Mouse (Mus musculus) MEL-GATA-1-ER (cell line): Measurements from ENCODE around the gene Gm20388.

ENCODE experiments used
- DNase-seq: peaks from one replicate; pipeline ENCODE4 v3.0.0-alpha.2; 2012; ENCODE audit warnings: low read depth; ENCODE audit errors: extremely low read depth

Gm20388 gene

GRCm38 (mm10) chr8:122697586-122697985, 2786.9 kb downstream of the Gm20388 start:
- no peak for DNase-seq

GRCm38 (mm10) chr8:122698254-122698768, 2787.7 kb downstream of the Gm20388 start:
- no peak for DNase-seq

- peak; percentile 97 for DNase-seq
Measured at GRCm38 (mm10) chr8:122699005-122699492, 2788.4 kb downstream of the Gm20388 start, which contains the start of gene Cbfa2t3. Gene Cbfa2t3, minus strand, starts transcription at chr8:122699109.

DNA sequence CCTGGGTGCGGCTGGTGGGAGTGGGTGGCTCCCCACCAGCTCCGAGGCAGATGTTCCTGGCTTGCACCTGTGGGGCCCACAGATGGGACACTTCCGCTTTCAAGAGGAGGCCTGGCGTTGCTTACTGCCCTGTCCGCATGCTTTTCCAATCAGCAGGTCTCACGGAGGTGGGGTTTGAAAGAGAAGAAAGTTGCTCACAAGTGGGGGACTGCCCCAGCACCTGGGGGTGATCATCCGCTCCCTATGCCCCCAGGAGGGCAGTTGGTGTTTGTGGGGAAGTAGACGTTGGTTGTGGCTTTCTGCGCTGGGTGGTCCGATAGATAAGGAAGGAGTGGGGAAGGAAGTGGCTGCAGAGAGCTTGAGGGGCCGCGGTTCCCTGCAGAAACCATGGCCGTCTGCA, 2790.0 kb downstream of the Gm20388 start:
- peak; percentile 100 for DNase-seq

GRCm38 (mm10) chr8:122701441-122702185, 2791.0 kb downstream of the Gm20388 start:
- no peak for DNase-seq

GRCm38 (mm10) chr8:122702301-122702941, 2791.8 kb downstream of the Gm20388 start:
- no peak for DNase-seq

DNA sequence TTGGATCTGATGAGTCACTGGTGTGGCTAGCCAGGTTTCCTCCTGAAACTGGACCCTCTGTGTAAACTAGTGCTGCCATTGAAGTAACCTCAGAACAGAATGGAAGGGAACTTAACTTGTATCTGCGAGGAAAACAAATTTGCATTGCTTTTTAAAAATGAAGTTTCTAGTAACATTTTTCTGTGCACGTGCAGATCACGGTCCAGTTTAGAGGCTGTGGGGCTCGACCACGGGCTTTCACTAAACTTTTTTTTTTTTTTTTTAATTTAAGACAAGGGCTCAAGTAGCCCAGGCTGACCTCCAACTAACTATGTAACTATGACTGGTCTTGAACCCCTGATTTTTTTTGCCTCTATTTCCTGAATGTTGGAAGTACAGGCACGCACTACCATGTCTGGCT, 2792.3 kb downstream of the Gm20388 start:
- no peak for DNase-seq

GRCm38 (mm10) chr8:122704612-122705011, 2794.0 kb downstream of the Gm20388 start:
- no peak for DNase-seq

- no peak for DNase-seq
Measured at GRCm38 (mm10) chr8:122705901-122706561, 2795.4 kb downstream of the Gm20388 start.

DNA sequence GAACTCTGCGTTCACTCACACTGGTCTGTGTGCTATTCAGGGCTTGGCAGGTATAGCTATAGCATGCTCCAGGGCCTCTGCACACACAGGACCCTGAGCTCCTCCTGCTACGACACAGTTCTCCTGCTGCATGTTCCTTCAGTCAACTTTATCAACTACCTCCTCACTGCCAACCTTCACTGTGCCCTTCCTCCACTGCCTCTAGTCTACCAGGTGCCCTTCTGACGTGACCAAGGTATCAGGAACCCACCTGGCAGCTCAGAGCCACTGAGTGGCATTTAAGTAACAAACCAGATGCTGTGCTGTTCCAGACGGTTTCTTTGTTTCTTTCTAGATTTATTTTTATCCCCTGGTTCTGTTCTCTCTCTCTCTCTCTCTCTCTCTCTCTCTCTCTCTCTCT, 2796.5 kb downstream of the Gm20388 start:
- DNase-seq: no peak

DNA sequence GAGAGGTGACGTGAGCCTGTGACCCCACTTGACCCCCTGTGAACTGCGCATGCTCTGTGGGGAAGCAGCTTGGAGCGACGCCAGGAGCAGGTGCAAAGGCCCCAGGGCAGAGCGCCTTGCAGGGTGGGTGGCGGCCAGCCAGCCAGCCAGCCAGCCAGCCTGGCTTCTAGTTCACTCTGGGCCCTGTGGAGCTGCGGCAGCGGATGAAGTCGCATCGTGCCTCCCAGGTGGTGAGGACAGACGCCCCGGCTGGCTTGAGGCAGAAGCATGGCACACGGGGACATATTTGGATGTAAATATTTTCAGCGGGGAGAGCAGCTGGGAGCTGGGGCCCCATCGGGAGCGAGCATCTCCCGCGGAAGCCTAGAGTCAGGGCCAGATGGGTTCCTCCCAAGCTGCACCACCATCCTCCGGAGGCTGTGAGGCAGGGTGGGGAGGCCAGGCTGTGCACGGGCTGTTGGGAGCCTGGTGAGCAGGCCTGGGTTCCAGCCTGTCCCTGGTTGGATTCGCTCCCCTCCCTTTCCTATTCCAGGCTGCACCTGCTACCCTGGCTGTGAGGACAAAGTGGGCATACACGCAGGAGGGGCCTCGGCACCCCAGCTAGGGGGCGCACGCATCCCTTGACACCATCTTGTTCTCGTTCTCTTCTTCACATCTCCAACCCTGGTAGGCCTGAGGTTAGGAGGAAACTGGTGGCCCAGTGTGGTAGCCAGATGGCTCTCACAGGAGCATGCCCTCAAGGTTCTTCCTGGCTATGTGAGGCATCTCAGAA, 2798.9 kb downstream of the Gm20388 start:
- no peak for DNase-seq

DNA sequence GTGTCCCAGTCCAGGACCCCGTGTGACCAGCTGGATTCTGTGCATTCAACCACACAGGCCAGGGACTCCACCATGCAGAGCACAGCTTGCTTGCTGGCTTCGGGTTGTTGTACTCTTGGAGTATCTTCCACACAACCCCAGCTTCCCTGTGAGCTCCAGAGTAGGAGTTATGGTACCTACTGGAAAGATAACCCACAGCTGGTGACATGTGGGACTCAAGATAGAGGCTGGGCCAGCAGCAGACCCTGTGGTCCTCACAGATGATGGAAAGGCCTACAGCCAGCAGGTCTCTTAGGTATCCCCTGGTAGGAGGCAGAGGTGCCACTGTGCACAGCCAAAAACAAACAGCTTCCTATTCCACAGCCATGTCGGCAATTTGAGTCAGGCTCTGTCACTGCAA, 2800.8 kb downstream of the Gm20388 start:
- no peak for DNase-seq

DNA sequence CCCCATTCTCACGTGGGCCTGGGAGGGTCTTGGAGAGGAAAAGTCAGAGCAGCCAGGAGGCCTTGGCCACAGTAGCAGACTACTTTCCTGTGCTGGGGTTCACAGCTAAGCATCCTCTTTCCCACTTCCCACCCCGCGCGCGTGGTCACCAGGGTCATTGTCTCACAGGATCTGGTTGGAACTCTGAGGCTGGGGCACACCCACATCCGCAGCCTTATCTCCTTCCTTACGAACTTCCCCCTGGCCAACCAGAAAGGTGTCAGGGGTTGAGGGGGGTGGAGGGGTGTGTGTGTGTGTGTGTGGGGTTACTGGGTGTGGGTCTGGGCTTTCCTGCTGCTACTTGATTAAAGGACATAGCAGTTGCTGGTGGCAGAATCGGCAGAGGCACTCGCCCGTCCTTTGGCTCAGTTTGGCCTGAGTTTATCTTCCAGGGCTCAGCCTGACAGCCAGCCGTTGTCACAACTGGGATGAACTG, 2801.3 kb downstream of the Gm20388 start:
- DNase-seq: peak; percentile 98

DNA sequence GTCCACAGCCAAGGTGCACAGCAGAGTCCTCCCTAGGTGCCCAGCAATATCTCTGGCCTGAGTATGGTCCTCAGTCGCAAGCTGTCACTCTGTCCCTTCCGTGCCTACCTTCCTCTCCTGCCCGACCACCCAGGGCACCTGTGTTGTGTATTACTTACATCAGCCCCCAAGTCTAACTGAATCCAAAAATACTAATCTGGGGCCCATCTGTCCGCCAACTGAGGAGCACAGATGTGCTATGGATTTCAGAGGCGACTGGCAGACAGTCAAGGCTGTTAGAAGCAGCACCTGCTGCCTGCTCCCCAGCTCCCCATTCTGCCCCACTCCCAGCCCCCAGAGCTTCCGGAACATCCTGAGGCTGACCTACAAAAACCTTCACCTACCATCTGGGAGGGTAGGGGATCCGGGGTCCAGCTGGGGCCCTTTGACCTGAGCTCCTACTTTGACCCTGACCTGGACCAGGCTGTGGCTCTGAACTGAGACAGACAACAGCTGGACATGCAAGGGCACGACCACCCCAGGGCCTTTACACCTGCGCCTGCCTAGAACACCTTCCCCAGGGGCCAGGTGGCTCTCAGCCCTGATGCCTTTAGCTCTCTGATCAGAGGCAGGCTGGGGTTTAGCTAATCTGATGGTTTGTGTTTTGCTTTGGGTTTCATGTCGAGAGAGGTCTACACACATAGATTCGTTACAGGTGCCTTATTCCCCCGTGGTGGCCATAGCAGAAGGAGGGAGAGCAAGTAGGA, 2801.9 kb downstream of the Gm20388 start:
- no peak for DNase-seq

DNA sequence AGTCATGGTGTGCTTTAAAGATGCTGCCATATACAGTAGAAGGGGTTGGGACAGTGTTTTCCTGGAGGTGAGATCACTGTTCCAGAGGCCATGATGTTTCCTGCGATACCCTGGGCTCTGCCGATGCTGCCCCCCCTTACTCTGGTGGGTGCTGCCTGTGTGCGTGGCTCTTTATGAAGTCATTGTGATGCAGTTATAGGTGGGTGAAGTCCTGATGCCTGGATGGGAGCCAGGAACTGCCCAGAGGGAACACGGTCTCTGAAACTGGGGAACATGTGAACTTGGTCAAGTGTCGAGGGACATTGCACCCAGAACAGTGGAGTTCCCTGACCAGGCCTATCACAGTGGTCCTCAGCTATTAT, 2802.5 kb downstream of the Gm20388 start:
- no peak for DNase-seq

GRCm38 (mm10) chr8:122716566-122716965, 2805.9 kb downstream of the Gm20388 start:
- DNase-seq: no peak

DNA sequence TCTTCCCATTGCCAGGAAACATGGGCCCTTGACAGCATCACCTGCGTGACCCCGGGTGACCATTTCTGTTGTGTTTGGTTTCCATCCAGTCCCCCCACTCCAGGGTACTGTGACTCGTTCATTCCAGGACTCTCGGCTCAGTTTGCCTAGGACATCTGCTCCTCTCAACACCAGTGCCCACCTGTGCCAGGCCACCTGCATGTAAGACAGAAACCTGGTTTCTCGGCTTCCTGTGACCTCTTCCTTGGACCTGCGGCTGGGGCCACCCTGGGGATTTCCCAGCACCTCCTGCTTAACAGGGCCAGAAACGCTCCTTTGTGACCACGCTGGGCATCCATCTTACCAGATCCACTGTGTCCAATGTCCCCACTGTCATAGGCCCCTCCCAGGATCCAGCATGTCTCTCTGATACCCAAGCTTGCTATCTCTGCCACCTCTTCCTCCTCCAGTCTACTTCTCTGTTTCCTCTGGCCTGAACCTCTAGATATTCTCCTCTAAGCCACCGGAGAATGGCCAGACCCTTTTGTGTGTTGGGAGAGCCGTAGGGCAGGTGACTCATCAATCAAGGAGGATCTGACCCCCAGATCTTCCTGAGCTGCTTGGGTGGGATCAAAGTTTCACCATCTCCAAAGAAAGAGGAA, 2807.3 kb downstream of the Gm20388 start:
- peak; percentile 87 for DNase-seq

DNA sequence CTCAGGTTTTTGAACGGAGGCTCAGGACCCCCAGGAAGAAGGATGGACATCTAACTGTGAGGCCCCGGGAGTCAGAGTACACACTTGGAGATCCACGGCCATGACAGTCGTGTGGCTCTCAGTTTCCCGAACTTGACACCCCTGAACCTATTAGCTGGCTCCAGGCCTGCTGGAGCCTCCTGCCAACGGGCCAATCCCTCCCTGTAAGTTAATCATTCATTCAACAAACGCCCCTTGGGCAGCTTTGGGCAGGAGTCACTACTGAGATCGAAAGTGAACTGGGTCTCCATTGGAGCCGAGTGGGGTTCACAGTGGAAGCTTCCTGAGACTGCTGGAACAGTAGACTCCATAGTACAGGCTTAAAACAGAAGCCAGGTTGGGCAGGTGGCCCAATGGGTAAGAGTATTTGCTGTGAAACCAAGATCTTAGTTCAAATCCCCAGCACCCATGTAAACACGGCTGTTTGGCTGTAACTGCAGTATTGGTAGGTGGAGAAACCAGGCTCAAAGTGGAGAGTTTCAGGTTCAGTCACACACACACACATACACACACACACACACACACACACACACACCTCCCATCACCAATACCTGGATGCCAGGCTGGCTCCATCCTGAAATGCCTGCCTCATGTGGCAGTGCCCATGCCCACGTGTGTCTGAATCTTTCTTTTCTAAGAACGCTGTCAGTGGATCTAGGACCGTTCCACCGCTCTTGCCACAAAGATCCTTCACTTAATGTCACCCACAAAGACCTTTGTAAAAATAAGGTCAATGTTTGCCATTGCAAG, 2808.3 kb downstream of the Gm20388 start:
- no peak for DNase-seq

- DNase-seq: peak; percentile 99
Measured at GRCm38 (mm10) chr8:122719500-122720065, 2808.9 kb downstream of the Gm20388 start.
